Mouse (Mus musculus) cerebellum, postnatal 10 days (tissue): Measurements from ENCODE around the gene Prcd.
"Not testable (repeated sequence)": the region's sequence is repeated elsewhere in the genome, so short reads cannot be mapped to it uniquely, and the experiment has no call there.

Source experiments
- DNase-seq, 2 experiments: peaks; one replicate each; pipeline ENCODE4 v3.0.0; 2021; ENCODE audit warnings: mixed read lengths in 2 of 2

Gene Prcd

GRCm38 (mm10) chr11:116669787-116670365, 16.5 kb downstream of the Prcd start:
- no peak for DNase-seq

- no peak for DNase-seq
Observed at GRCm38 (mm10) chr11:116670386-116670785, 17.1 kb downstream of the Prcd start.

DNA sequence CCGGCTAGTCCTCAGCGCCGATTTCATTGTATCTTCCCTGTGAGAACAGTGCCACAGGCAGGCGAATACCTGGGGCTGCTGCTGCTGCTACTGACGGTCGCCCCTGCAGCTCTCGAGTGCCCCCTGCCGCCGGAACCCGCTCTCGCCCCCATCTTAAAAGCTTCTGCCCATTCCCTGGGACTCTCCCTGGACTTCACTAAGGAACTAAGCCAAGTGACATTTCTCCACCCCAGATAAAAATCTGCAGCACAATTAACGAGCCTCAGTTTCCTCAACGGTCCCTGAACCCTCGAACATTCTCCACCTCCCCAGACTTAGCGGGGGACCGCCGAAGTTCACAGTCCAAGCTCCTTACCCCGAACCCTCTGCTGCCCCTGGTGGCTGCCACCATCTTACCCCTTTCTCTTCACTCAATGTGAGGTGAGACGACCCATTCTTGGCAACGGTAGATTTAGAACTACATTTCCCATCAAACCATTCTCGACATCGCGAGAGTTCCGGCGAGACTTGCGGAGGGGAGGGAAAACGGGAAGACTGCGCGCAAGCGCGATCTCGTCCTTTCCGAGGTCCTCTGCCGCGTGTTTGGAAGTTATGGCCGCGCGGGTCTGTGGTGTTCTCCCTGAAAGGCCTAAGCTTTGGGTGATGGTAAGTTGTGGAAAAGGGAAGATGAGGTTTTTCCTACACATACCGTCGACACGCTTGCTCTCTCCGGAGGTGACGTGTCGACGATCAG, 17.9 kb downstream of the Prcd start:
- peak; percentile 98 to 99 for DNase-seq

GRCm38 (mm10) chr11:116671845-116672434, 18.6 kb downstream of the Prcd start:
- DNase-seq = no peak

GRCm38 (mm10) chr11:116672595-116672994, 19.3 kb downstream of the Prcd start:
- no peak for DNase-seq

GRCm38 (mm10) chr11:116673410-116673809, 20.1 kb downstream of the Prcd start:
- DNase-seq = no peak

GRCm38 (mm10) chr11:116674616-116675379, 21.5 kb downstream of the Prcd start:
- DNase-seq = no peak

DNA sequence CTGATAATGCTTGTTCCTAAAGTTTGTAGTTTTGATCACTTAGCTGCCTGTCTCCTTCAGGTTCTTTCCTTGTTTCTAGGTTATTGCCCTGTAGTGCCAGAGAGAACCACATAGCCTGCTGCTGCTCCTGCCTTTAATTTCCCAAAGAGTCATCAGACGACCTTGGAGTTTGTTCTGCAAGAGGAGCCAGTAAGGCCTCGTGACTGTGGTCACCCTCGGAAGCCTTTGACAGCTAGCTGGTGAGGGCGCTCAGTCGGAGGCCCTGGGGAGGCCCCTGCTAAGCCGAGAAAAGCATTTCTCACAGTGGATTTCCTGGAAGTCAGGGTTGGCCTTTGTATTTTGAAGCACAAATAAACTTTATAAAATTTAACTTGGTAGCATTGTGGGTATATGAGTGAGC, 22.1 kb downstream of the Prcd start:
- not testable (repeated sequence) for DNase-seq

GRCm38 (mm10) chr11:116676175-116676976, 23.0 kb downstream of the Prcd start:
- no peak for DNase-seq

DNA sequence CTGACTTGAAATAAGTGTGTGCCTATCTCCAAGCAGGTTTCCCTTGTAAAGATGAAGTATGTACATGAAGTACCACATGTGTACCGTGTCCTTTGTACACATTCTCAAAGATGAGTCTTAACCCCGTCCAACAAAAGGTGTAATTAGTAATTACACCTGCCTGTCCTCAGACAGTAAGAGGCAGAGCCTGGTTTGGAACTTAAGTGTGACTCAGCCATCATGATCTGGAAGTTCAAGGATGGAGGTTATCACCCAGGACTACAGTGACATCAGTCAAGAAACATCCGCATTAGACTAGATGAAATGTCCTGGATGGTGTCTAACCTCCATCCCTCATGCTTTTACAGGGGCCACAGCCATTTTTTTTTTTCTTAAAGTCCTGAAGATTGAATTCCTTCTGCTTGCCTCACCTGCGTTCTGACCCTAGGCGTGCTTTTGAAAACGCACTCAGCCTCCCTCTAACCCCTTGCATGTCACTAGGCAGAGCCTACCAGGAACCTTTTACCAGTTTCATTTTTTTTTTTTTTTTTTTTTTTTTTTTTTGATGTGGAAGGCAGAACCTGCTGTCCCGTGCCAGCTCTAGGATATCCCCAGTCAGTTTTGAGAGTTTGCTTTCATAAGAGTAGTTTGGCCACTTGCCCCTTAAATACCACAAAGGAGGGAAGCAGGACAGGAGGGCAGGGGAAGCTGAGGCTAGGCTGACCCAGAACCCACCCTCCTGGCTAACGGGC, 24.5 kb downstream of the Prcd start:
- DNase-seq = no peak

- peak; percentile 45 to 61 for DNase-seq
Observed at GRCm38 (mm10) chr11:116679148-116679547, 25.8 kb downstream of the Prcd start.

DNA sequence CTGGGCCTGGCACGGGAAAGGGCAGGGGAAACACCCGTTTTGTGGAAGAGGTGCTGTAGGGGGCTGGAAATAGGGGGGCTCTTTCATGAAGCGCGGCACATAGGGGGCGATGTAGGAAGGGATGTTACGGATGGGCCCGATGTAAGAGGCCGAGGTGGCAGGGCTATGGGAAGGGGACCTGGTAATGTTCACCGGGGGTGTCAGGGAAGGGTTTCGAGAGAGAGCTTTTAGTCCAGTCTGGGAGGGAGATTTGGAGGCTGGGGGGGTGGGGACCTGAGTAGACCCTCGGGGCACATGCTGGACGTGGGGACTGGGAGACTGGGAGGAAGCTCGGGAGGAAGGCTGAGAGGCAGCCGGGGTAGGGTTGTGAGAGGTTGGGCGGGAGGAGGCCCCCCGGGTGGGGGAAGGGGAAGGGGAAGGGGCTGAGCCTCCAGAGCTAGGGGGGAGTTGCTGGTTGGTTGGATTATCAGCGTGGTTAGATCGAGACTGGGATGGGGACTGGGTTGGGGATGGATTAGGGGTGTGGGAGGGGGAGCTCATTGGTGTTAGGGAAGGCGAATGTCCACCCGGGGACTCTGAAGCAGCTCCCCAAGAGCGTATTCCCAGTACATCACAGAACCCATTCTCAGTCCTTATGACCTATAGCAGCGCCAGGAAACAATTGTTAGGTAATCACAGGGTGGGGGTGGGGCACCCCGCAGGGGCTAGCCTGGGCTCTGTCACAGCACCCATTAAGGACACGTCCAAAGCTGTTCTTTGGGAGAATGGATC, 27.2 kb downstream of the Prcd start:
- no peak for DNase-seq

DNA sequence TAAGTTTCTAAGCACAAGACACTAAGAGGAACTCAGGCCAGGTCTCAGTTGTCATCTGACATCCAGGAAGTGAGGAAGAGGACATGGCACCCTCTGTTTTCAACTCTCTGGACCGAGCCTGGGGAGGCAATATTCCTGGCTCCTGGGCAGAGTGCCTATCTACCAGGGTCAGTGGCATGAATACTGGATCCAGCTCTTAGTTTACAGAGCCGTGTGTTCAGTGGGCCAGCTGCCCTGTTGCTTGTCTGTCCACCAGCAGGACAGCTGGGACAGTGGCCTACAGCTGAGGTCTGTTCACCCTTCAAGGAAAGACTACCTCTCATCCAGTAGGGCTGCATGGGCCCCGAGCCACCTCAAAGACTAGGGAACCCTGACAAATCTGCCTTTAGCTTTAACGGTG, 27.8 kb downstream of the Prcd start:
- no peak for DNase-seq

DNA sequence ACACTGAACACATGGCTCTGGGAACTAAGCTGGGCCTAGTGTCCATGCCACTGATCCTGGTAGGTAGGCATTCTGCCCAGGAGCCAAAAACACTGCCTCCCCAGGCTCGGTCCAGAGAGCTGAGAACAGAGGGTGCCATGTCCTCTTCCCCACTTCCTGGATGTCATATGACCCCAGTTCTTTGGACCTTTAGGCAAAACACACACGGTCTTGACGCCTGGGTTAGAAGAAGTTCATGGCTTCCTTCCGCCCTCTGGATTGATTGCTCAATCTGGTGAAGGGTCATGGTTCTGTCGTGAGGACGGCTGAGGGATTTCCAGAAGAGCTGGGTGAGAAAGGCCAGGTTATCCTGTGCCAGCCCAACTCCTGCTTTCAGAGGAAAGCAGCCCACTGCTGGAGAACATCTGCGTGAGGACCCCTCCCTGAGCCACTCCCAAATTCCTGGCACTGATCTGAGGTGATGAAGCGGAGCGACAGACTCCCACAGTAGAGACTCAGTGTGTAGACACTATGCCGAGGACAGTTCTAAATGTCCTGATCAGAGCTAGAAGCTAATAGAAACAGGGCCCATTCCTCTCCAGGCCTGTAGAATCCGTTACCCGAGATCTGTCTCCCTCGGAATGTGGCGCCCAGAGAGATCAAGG, 29.3 kb downstream of the Prcd start:
- no peak for DNase-seq

DNA sequence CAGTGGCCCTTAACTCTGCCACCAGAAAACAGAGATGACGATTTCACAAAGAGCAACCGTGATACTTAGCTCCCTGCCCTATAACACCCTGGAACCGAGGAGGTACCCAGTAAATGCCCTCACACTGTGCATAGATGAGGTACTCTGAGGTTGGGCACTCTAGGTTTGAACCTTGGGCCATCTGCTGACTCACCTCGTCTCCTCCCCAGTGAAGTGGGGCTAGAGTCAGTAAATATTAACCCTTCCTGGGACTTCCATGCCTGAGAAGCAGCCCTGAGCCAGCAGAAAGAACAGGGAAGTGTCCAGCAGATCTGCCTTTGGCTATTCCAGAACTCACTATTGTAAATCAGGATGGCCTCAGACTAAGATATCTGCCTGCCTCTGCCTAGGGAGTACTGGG, 30.4 kb downstream of the Prcd start:
- no peak for DNase-seq

GRCm38 (mm10) chr11:116685729-116686128, 32.4 kb downstream of the Prcd start:
- DNase-seq = no peak

- DNase-seq = no peak
Observed at GRCm38 (mm10) chr11:116687897-116688296, 34.6 kb downstream of the Prcd start.

GRCm38 (mm10) chr11:116689622-116690021, 36.3 kb downstream of the Prcd start:
- DNase-seq = no peak

GRCm38 (mm10) chr11:116690701-116691575, 37.6 kb downstream of the Prcd start:
- DNase-seq = peak; percentile 54

GRCm38 (mm10) chr11:116693899-116694249, 40.5 kb downstream of the Prcd start:
- DNase-seq = no peak
